In genomic region chr2:30048699-30049388, GRCm38 (mm10) we compare ENCODE assay signal across 8 mouse cellular contexts. TPM values are rescaled to one million over a fixed set of nuclear protein-coding genes. Genes with fewer than 3 reads are reported as not detected.
A peak's percentile ranks its signal among the peaks of the same experiment; 100 is the strongest.
DNase-seq lines count a peak whose midpoint lies in the region; ATAC-seq lines count a peak whose summit lies in the region.

Gene Wdr34 (minus strand): TSS chr2:30048881.

- H3K27ac ChIP-seq in embryonic facial prominence, embryonic 14.5 days (replicated peaks; ENCODE audit: low read depth, low read length) = peak within 1 kb of the TSS; percentile 94
- peak within 1 kb of the TSS; percentile 93 for H3K27ac ChIP-seq in kidney, embryonic 14.5 days (ENCODE audit: low read depth, low read length)
- H3K27ac ChIP-seq in limb, embryonic 15.5 days = peak within 1 kb of the TSS; percentile 93

- WGBS in embryonic facial prominence, embryonic 14.5 days = 1% methylated on average over 42 of the region's 54 CpGs
- WGBS in kidney, embryonic 14.5 days = 1% methylated on average over 53 of the region's 54 CpGs
- under 1% methylated on average over 52 of the region's 54 CpGs for WGBS in limb, embryonic 15.5 days

- peaks cover 6% of the 10 kb centered on the region; the same call in 1 of the 2 replicates for H3K36me3 ChIP-seq in embryonic facial prominence, embryonic 14.5 days (ENCODE audit: control insufficient read depth, insufficient read depth, low read length)
- H3K36me3 ChIP-seq in kidney, embryonic 14.5 days (ENCODE audit: control insufficient read depth, insufficient read depth, low read length) = peaks cover 4% of the 10 kb centered on the region; the same call in 1 of the 2 replicates
- peaks cover 10% of the 10 kb centered on the region for H3K36me3 ChIP-seq in limb, embryonic 15.5 days

- peak; percentile 93 for DNase-seq in 3T3-L1 (ENCODE audit: low read depth, low spot score)
- peak; percentile 98 for DNase-seq in adrenal gland, postnatal 4 days (ENCODE audit: low spot score in 2 of 2)
- DNase-seq in embryonic facial prominence, embryonic 14.5 days (ENCODE audit: low spot score) = peak; percentile 97
- DNase-seq in heart, adult 8-10 months (ENCODE audit: low spot score) = peak; percentile 97
- DNase-seq in monocyte, adult 2 months (ENCODE audit: low read depth in 1 of 2, low spot score in 2 of 2) = peak; percentile 92 to 96
- DNase-seq in spleen, postnatal 36 days (ENCODE audit: low spot score in 2 of 2) = peak; percentile 95 to 96

- peaks cover 9% of the 10 kb centered on the region; the same call in 1 of the 2 replicates for H3K4me1 ChIP-seq in embryonic facial prominence, embryonic 14.5 days (ENCODE audit: control insufficient read depth, insufficient read depth, low read length)
- H3K4me1 ChIP-seq in kidney, embryonic 14.5 days (ENCODE audit: control insufficient read depth, insufficient read depth, low read length) = no peaks in the 10 kb centered on the region
- 0 out of 2 replicates have a peak, but pooled peaks cover 5% of the 10 kb centered on the region for H3K4me1 ChIP-seq in limb, embryonic 15.5 days

- H3K4me3 ChIP-seq in embryonic facial prominence, embryonic 14.5 days (ENCODE audit: low read depth, low read length) = peak within 1 kb of the TSS; percentile 69
- peak within 1 kb of the TSS; percentile 63 for H3K4me3 ChIP-seq in kidney, embryonic 14.5 days (ENCODE audit: low read length)
- H3K4me3 ChIP-seq in limb, embryonic 15.5 days = peak within 1 kb of the TSS; percentile 73

- ATAC-seq in embryonic facial prominence, embryonic 14.5 days (ENCODE audit: low read depth) = peak; percentile 96
- ATAC-seq in kidney, embryonic 14.5 days (ENCODE audit: low FRiP score, low TSS enrichment) = peak; percentile 94
- ATAC-seq in limb, embryonic 15.5 days (ENCODE audit: insufficient number of reproducible peaks, low FRiP score, low TSS enrichment, low read depth) = peak; percentile 90

- H3K9ac ChIP-seq in embryonic facial prominence, embryonic 14.5 days (ENCODE audit: low read depth, low read length) = peak within 1 kb of the TSS; percentile 75
- peak within 1 kb of the TSS; percentile 73 for H3K9ac ChIP-seq in kidney, embryonic 14.5 days (ENCODE audit: low read depth, low read length)
- H3K9ac ChIP-seq in limb, embryonic 15.5 days = peak within 1 kb of the TSS; percentile 65

- peak within 1 kb of the TSS; percentile 69 for H3K4me2 ChIP-seq in embryonic facial prominence, embryonic 14.5 days (ENCODE audit: low read depth, low read length)
- peak within 1 kb of the TSS; percentile 62 for H3K4me2 ChIP-seq in kidney, embryonic 14.5 days (replicated peaks; ENCODE audit: low read depth, low read length)
- H3K4me2 ChIP-seq in limb, embryonic 15.5 days = peak within 1 kb of the TSS; percentile 69

- H3K27me3 ChIP-seq in embryonic facial prominence, embryonic 14.5 days (replicated peaks; ENCODE audit: control insufficient read depth, insufficient read depth, low read length) = no peaks in the 10 kb centered on the region
- H3K27me3 ChIP-seq in kidney, embryonic 14.5 days (ENCODE audit: control insufficient read depth, insufficient read depth, low read length) = no peaks in the 10 kb centered on the region
- H3K27me3 ChIP-seq in limb, embryonic 15.5 days = no peaks in the 10 kb centered on the region

- no peaks in the 10 kb centered on the region for H3K9me3 ChIP-seq in embryonic facial prominence, embryonic 14.5 days (ENCODE audit: control insufficient read depth, low read length)
- no peaks in the 10 kb centered on the region for H3K9me3 ChIP-seq in kidney, embryonic 14.5 days (ENCODE audit: control insufficient read depth, low read length)
- no peaks in the 10 kb centered on the region for H3K9me3 ChIP-seq in limb, embryonic 15.5 days

RNA-seq across cellular contexts. Expression of gene Wdr34, which starts in this region (rescaled TPM):
- total RNA-seq in adrenal gland, postnatal 4 days (2021) = 10 to 100 TPM; 35.9 to 39.2 TPM
- 29.0 and 33.7 TPM in 2 replicates for polyA plus RNA-seq in embryonic facial prominence, embryonic 14.5 days (2014; fragmentation: Nextera tagmentation; extraction: Ambion mirVana)
- total RNA-seq in heart, adult 8-10 months (2022) = 1 to 10 TPM; 6.5 to 9.2 (median 7.8) TPM
- polyA plus RNA-seq in kidney, embryonic 14.5 days (2014; fragmentation: Nextera tagmentation; extraction: Ambion mirVana) = 41.2 and 42.6 TPM in 2 replicates
- polyA plus RNA-seq in limb, embryonic 15.5 days (2015; fragmentation: Nextera tagmentation; extraction: Ambion mirVana) = 36.7 and 37.0 TPM in 2 replicates

Comparison
In these comparisons a context has a peak if more than half of its experiments do, and no peak if none do; other contexts are left out.
1. Peak in every context shown above with its lines: DNase-seq, ATAC-seq, H3K4me3 ChIP-seq and H3K27ac ChIP-seq.